Mouse (Mus musculus): ENCODE data around the gene Atrnl1.

Gene Atrnl1

GRCm38 (mm10) chr19:58121628-58122027 lies 510.8 kb downstream of the Atrnl1 start:
- no peak for TF ChIP-seq GATA4 (IDR thresholded peaks at IDR 0.05; ENCODE audit: insufficient replicate concordance, low read length)

GRCm38 (mm10) chr19:58123620-58124019 lies 512.8 kb downstream of the Atrnl1 start:
- TF ChIP-seq GATA4 (IDR thresholded peaks at IDR 0.05; ENCODE audit: insufficient replicate concordance, low read length), result no peak

- no peak for TF ChIP-seq GATA4 (IDR thresholded peaks at IDR 0.05; ENCODE audit: insufficient replicate concordance, low read length)
These were observed 513.7 kb downstream of the Atrnl1 start for GRCm38 (mm10) chr19:58124566-58124965.

- TF ChIP-seq GATA4 (IDR thresholded peaks at IDR 0.05; ENCODE audit: insufficient replicate concordance, low read length), result no peak
These were observed 514.2 kb downstream of the Atrnl1 start for GRCm38 (mm10) chr19:58125010-58125409.

GRCm38 (mm10) chr19:58131896-58132295 lies 521.1 kb downstream of the Atrnl1 start:
- TF ChIP-seq GATA4 (IDR thresholded peaks at IDR 0.05; ENCODE audit: insufficient replicate concordance, low read length), result no peak

- TF ChIP-seq GATA4 (IDR thresholded peaks at IDR 0.05; ENCODE audit: insufficient replicate concordance, low read length), result no peak
These were observed 529.5 kb downstream of the Atrnl1 start for GRCm38 (mm10) chr19:58140191-58140784.

- no peak for TF ChIP-seq GATA4 (IDR thresholded peaks at IDR 0.05; ENCODE audit: insufficient replicate concordance, low read length)
These were observed 533.1 kb downstream of the Atrnl1 start for GRCm38 (mm10) chr19:58143853-58144454.

- TF ChIP-seq GATA4 (IDR thresholded peaks at IDR 0.05; ENCODE audit: insufficient replicate concordance, low read length), result no peak
These were observed 534.7 kb downstream of the Atrnl1 start for GRCm38 (mm10) chr19:58145521-58145920.

GRCm38 (mm10) chr19:58151257-58151656 lies 540.4 kb downstream of the Atrnl1 start:
- TF ChIP-seq GATA4 (IDR thresholded peaks at IDR 0.05; ENCODE audit: insufficient replicate concordance, low read length), result no peak

GRCm38 (mm10) chr19:58161569-58161968 lies 550.7 kb downstream of the Atrnl1 start:
- no peak for TF ChIP-seq GATA4 (IDR thresholded peaks at IDR 0.05; ENCODE audit: insufficient replicate concordance, low read length)

- TF ChIP-seq GATA4 (IDR thresholded peaks at IDR 0.05; ENCODE audit: insufficient replicate concordance, low read length), result no peak
These were observed 554.2 kb downstream of the Atrnl1 start for GRCm38 (mm10) chr19:58164896-58165634.

GRCm38 (mm10) chr19:58165635-58166015 lies 554.8 kb downstream of the Atrnl1 start:
- no peak for TF ChIP-seq GATA4 (IDR thresholded peaks at IDR 0.05; ENCODE audit: insufficient replicate concordance, low read length)

- no peak for TF ChIP-seq GATA4 (IDR thresholded peaks at IDR 0.05; ENCODE audit: insufficient replicate concordance, low read length)
These were observed 555.3 kb downstream of the Atrnl1 start for GRCm38 (mm10) chr19:58166147-58166546.

GRCm38 (mm10) chr19:58178410-58178809 lies 567.6 kb downstream of the Atrnl1 start:
- TF ChIP-seq GATA4 (IDR thresholded peaks at IDR 0.05; ENCODE audit: insufficient replicate concordance, low read length), result no peak

- TF ChIP-seq GATA4 (IDR thresholded peaks at IDR 0.05; ENCODE audit: insufficient replicate concordance, low read length), result no peak
These were observed 569.9 kb downstream of the Atrnl1 start for GRCm38 (mm10) chr19:58180773-58181172.
